Comparison of ENCODE assay signal across 22 mouse cellular contexts in genomic region chr5:150313229-150313628, GRCm38 (mm10).
DNase-seq lines count a peak whose midpoint lies in the region; ATAC-seq and TF ChIP-seq lines count a peak whose summit lies in the region.
"Had no signal": no experiment of that assay in that cellular context is flagged by ENCODE, and none has a peak within 500 bp of the region (broad histone marks: within the 10 kb centered on the region; RNA-seq: fewer than 3 reads in every experiment).

No protein-coding gene starts in this region.

- H3K9me3 ChIP-seq in kidney, postnatal 0 days (replicated peaks; ENCODE audit: low read length): no peaks in the 10 kb centered on the region
- H3K9me3 ChIP-seq in midbrain, embryonic 15.5 days: no peaks in the 10 kb centered on the region
- H3K9me3 ChIP-seq in midbrain, embryonic 10.5 days (replicated peaks): no peaks in the 10 kb centered on the region; the same call in 1 of the 2 replicates
- H3K9me3 ChIP-seq in midbrain, postnatal 0 days (ENCODE audit: low read length): no peaks in the 10 kb centered on the region
- H3K9me3 ChIP-seq: embryonic facial prominence, embryonic 12.5 days; forebrain, embryonic 12.5 days; limb, embryonic 15.5 days; lung, embryonic 15.5 days; midbrain, embryonic 12.5 days had no signal

- no peaks in the 10 kb centered on the region for H3K27me3 ChIP-seq in kidney, postnatal 0 days (ENCODE audit: insufficient read depth, low read length)
- H3K27me3 ChIP-seq in midbrain, embryonic 15.5 days (replicated peaks): no peaks in the 10 kb centered on the region
- no peaks in the 10 kb centered on the region for H3K27me3 ChIP-seq in midbrain, embryonic 10.5 days (ENCODE audit: low read depth, poor library complexity, severe bottlenecking)
- no peaks in the 10 kb centered on the region for H3K27me3 ChIP-seq in midbrain, postnatal 0 days (ENCODE audit: insufficient read depth, low read length)
- H3K27me3 ChIP-seq: embryonic facial prominence, embryonic 12.5 days; forebrain, embryonic 12.5 days; limb, embryonic 15.5 days; lung, embryonic 15.5 days; midbrain, embryonic 12.5 days had no signal

- no peak overlapping the region for H3K4me2 ChIP-seq in kidney, postnatal 0 days (ENCODE audit: low read length)
- H3K4me2 ChIP-seq in midbrain, embryonic 15.5 days: no peak overlapping the region
- no peak overlapping the region for H3K4me2 ChIP-seq in midbrain, postnatal 0 days (ENCODE audit: low read depth, low read length, poor library complexity, severe bottlenecking)
- H3K4me2 ChIP-seq: embryonic facial prominence, embryonic 12.5 days; forebrain, embryonic 12.5 days; limb, embryonic 15.5 days; lung, embryonic 15.5 days; midbrain, embryonic 12.5 days had no signal

- no peak for ATAC-seq in kidney, postnatal 0 days (replicated peaks; ENCODE audit: low FRiP score, low read depth)
- no peak for ATAC-seq in midbrain, embryonic 15.5 days (replicated peaks)
- ATAC-seq in midbrain, postnatal 0 days (ENCODE audit: low FRiP score): no peak

- no peaks in the 10 kb centered on the region for H3K4me1 ChIP-seq in kidney, postnatal 0 days (replicated peaks; ENCODE audit: insufficient read depth, low read length)
- no peaks in the 10 kb centered on the region for H3K4me1 ChIP-seq in midbrain, embryonic 15.5 days
- H3K4me1 ChIP-seq in midbrain, embryonic 10.5 days: no peaks in the 10 kb centered on the region
- no peaks in the 10 kb centered on the region for H3K4me1 ChIP-seq in midbrain, postnatal 0 days (ENCODE audit: insufficient read depth, low read length)
- H3K4me1 ChIP-seq: embryonic facial prominence, embryonic 12.5 days; forebrain, embryonic 12.5 days; limb, embryonic 15.5 days; lung, embryonic 15.5 days; midbrain, embryonic 12.5 days had no signal

- no peak overlapping the region for H3K9ac ChIP-seq in kidney, postnatal 0 days (ENCODE audit: low read depth, low read length)
- no peak overlapping the region for H3K9ac ChIP-seq in midbrain, embryonic 15.5 days
- H3K9ac ChIP-seq in midbrain, postnatal 0 days (replicated peaks; ENCODE audit: low read length, poor library complexity, severe bottlenecking): no peak overlapping the region
- H3K9ac ChIP-seq: embryonic facial prominence, embryonic 12.5 days; forebrain, embryonic 12.5 days; limb, embryonic 15.5 days; liver, embryonic 14.5 days; lung, embryonic 15.5 days; midbrain, embryonic 12.5 days had no signal

- 84% methylated on average over 2 of the region's 2 CpGs for WGBS in kidney, postnatal 0 days
- WGBS in midbrain, embryonic 15.5 days: 65% methylated on average over 2 of the region's 2 CpGs
- 67% methylated on average over 2 of the region's 2 CpGs for WGBS in midbrain, embryonic 10.5 days
- 57% methylated on average over 2 of the region's 2 CpGs for WGBS in midbrain, postnatal 0 days

- no peak for DNase-seq in kidney, postnatal 0 days (ENCODE audit: low spot score)
- DNase-seq in kidney, adult 11 months: no peak
- DNase-seq in midbrain, embryonic 10.5 days (ENCODE audit: low spot score): no peak
- peak; percentile 59 for DNase-seq in R1 (ENCODE audit: low read depth, low spot score)
- DNase-seq in midbrain, postnatal 0 days (ENCODE audit: low spot score): peak; percentile 68
- no peak for DNase-seq in lung, postnatal 4 days
- DNase-seq: adrenal gland, adult 2 months; cerebellum, adult 2 months; cerebellum, postnatal 25 days; gastrocnemius, postnatal 25 days; heart, postnatal 36 days; kidney, adult 9 months; kidney, postnatal 25 days; right cerebral cortex, postnatal 14 days had no signal

- H3K4me3 ChIP-seq in kidney, postnatal 0 days (replicated peaks; ENCODE audit: low read depth, low read length): no peak overlapping the region
- H3K4me3 ChIP-seq in midbrain, embryonic 15.5 days: no peak overlapping the region
- no peak overlapping the region for H3K4me3 ChIP-seq in midbrain, embryonic 10.5 days
- H3K4me3 ChIP-seq in midbrain, postnatal 0 days (ENCODE audit: low read depth, low read length): no peak overlapping the region
- H3K4me3 ChIP-seq: embryonic facial prominence, embryonic 12.5 days; forebrain, embryonic 12.5 days; limb, embryonic 15.5 days; lung, embryonic 15.5 days; midbrain, embryonic 12.5 days had no signal

- H3K36me3 ChIP-seq in kidney, postnatal 0 days (ENCODE audit: insufficient read depth, low read length): no peaks in the 10 kb centered on the region
- H3K36me3 ChIP-seq in midbrain, embryonic 15.5 days (replicated peaks): peaks cover 17% of the 10 kb centered on the region; the same call in 1 of the 2 replicates
- H3K36me3 ChIP-seq in midbrain, embryonic 10.5 days: no peaks in the 10 kb centered on the region
- H3K36me3 ChIP-seq in midbrain, postnatal 0 days (ENCODE audit: insufficient read depth, low read length): peaks cover 11% of the 10 kb centered on the region; the same call in 1 of the 2 replicates
- H3K36me3 ChIP-seq: embryonic facial prominence, embryonic 12.5 days; forebrain, embryonic 12.5 days; lung, embryonic 15.5 days; midbrain, embryonic 12.5 days had no signal

- H3K27ac ChIP-seq in kidney, postnatal 0 days: no peak overlapping the region
- peak overlapping the region; percentile 23; the same call in 1 of the 2 replicates for H3K27ac ChIP-seq in midbrain, embryonic 15.5 days
- H3K27ac ChIP-seq in midbrain, embryonic 10.5 days (replicated peaks): no peak overlapping the region
- H3K27ac ChIP-seq in midbrain, postnatal 0 days (ENCODE audit: low read depth, low read length): no peak overlapping the region
- H3K27ac ChIP-seq: embryonic facial prominence, embryonic 12.5 days; forebrain, embryonic 12.5 days; limb, embryonic 15.5 days; liver, embryonic 14.5 days; lung, embryonic 15.5 days; macrophage; midbrain, embryonic 12.5 days had no signal

- TF ChIP-seq CTCF in kidney, postnatal 0 days (IDR thresholded peaks at IDR 0.05; ENCODE audit: low read depth): peak; percentile 21; the same call in 1 of the 2 replicates
- peak; percentile 54 for TF ChIP-seq CTCF in midbrain, postnatal 0 days (IDR thresholded peaks at IDR 0.05)

Comparison
In these comparisons a context has a peak if more than half of its experiments do, and no peak if none do; other contexts are left out.
1. DNase-seq: peak in R1 (single experiment) and midbrain, postnatal 0 days (single experiment); none in kidney, postnatal 0 days (single experiment), kidney, adult 11 months (single experiment), midbrain, embryonic 10.5 days (single experiment) and lung, postnatal 4 days (0 of 2).